Mouse (Mus musculus) c-Kit-positive CD71-positive TER-119-positive erythroid progenitor cells, embryonic 14.5 days (primary cell): ENCODE results near the gene Fbxo46.
"Not testable (repeated sequence)": the region's sequence is repeated elsewhere in the genome, so short reads cannot be mapped to it uniquely, and the experiment has no call there.

Experiments
- DNase-seq: peaks from one replicate; pipeline ENCODE4 v3.0.0-alpha.2; 2013; ENCODE audit warnings: low spot score

The Fbxo46 gene

DNA sequence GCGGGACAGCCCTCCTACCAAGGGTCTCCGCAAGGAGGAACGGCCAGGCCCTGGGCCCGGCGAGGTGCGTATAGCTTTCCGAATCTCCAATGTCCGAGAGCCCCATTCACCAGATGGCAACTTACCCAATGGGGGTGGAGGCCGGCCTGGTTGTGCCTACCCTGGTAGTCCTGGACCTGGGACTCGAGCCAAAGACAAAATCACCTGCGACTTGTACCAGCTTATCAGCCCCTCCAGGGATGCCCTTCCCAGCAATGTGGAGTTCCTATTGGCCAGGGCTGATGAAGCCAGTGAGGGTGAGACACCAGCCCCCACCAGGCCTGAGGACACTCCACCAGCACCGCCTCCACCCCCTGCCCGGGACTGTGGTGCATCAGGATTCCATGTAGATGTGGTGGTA is 16.5 kb downstream of the Fbxo46 start:
- no peak for DNase-seq

DNA sequence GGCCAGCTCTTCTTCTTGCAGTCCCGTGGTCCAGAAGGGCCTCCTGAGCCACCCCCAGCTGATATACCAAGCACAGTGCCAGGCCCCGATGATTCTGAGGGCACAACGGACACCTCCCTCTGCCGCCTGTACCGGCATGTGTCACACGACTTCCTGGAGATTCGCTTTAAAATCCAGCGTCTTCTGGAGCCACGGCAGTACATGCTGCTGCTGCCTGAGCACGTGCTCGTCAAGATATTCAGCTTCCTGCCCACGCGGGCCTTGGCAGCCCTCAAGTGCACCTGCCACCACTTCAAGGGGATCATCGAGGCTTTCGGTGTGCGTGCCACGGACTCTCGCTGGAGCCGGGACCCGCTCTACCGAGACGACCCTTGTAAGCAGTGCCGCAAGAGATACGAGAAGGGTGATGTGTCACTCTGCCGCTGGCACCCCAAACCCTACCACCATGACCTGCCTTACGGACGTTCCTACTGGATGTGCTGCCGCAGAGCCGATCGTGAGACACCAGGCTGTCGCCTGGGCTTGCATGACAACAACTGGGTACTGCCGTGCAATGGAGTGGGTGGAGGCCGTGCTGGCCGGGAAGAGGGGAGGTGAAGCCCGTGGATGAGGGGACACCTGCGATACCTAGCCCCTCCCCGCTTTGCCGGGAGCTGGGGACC is 17.1 kb downstream of the Fbxo46 start:
- DNase-seq, result no peak

DNA sequence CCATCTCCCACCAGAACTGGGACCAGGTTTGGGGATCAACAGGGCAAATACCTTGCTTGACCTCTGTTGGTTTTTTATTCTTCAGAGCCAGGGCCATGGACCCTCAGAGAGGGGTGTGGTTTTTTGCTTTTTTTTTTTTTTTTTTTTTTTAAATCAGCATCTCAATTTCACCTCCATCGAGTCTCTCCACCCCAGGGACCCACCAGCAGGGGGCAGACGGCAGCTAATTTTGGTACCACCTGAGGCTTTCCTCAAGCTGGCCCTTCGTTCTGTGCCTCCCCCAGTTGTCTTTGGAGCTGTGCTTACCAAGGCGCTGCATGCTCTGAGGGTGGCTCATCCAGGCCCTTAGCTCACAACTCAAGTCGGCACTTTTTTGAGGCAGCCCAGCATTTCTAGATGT is 17.7 kb downstream of the Fbxo46 start:
- no peak for DNase-seq

DNA sequence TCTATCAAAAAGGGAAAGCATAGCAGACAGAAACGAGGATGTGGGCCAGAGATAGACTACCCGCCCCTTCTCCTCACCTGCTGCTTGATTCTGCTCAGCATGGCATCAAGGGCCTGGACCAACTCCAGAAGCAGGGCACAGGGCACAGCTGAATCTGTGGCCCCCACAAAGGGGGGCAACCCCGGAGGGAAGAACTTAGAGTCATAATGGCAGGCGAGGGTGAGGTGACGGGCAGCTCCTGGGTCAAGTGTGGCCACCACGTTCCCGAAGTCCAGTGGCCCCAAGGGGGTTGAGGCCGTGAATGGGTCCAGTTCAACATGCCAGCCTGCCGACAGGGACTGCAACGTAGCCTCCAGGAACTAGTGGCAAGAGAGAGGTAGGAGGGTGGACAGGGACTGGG is 27.1 kb downstream of the Fbxo46 start:
- DNase-seq, result no peak

DNA sequence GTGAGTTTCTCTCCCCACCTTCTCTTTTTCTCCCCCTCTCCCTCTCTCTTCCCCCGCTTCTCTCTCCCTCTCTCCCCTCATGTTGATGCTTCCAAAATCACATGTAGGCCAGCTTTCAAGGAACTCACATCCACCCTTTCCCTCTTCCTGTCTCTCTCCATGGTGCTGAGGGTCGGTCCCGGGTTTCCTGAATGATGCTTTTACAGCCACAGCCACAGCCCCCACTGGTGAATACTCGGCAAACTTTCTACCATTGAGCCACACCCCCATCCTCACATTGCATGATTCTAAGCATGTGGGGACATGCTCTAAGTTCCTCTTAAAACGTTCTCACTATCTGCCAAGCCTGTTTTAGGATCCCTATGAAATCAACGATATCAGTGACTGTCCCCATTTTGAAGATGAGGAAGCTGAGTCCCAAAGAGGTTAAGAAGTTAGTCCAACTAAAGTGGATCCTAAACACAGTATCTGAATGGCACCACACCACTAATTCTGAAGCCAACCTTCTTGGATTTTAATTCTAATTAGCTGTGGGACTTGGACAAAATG is 27.9 kb downstream of the Fbxo46 start:
- no peak for DNase-seq

DNA sequence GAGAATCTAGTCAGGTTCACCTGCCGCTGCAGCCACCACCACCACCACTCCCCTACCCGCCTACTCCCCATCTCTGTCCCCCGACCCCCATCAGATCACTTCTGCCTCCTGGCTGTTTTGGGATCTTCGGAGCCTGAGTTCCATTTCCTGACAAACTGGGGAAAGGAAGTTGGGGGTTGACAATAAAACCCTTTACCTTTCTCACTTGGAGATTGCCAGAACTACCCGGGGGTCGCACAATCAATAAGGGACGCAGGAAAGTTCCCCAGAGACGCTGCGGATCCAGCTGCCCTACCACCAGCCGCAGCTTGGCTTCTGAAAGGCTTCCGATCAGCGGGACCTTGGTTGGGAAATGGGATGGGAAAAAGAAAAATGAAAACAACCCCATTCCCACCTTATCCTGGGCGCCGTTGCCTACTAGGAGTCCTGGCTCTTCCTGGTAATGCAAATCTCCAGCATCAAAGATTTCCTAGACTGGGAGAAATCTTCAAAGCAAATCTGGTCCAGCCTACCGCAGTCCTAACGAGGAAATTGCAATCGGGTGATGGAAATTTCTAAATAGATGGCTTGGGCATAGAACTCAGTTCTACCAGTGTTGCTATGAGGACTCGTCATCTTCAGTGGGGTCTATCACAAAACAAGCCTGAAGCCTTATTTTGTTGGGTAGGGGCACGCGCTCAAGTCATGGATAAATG is 28.7 kb downstream of the Fbxo46 start:
- DNase-seq, result no peak

DNA sequence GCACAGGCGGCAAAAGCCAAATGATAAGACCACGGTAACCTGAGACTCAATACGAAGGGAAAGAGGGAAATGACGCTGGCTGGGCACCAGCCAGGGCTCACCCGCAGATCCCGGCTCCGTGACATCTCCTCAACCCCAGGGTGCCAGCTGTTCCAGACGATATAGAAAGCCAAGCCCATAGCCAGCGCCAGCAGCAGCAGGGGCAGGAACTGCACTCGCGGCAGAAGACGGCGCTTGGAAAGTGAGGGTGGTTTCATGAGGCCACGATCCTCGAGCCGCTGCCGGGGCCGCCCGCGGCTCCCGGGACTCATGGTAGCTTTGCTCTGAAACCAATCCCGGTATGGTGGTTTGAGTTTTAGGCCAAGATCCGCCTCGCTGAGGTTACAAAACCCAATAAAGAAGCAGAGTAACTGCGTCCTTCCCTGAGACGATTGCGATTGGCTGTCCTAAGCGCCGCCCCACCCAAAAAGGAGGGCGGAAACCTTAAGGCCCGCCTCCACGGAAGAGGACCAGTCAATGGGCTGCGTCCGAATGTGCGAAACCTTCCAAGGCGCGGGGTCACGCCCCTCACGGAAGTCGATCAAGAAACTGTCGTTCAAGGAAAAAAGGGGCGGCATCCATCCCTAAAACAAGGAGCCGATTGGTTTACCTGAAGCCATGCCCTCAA is 29.3 kb downstream of the Fbxo46 start, which contains the start of gene Qpctl:
Qpctl (minus strand) TSS at position 417 of the 667 bp plus-strand sequence.
- DNase-seq, result peak; percentile 99

DNA sequence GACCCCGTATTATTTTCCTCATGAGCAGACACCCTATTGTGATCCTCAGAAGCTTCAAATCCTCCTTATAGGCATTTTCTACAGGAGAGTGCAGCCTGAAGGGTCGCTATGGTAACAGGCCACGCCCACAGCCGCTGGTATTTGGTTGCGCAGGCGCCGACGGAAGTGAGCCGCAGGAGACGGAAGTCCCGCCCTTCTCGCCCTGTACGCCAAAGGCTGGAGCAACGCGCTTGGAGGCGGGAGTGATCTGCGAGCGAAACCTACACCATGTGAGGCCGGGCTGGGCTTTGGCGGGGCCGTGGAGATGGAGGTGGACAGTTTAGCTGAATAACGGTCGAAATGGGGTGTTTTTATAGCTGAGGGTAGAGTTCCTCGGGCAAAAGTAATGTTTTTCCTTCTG is 30.0 kb downstream of the Fbxo46 start, which contains the start of gene Snrpd2:
Snrpd2 (plus strand) TSS at position 97 of the 400 bp plus-strand sequence.
- DNase-seq, result peak; percentile 96

DNA sequence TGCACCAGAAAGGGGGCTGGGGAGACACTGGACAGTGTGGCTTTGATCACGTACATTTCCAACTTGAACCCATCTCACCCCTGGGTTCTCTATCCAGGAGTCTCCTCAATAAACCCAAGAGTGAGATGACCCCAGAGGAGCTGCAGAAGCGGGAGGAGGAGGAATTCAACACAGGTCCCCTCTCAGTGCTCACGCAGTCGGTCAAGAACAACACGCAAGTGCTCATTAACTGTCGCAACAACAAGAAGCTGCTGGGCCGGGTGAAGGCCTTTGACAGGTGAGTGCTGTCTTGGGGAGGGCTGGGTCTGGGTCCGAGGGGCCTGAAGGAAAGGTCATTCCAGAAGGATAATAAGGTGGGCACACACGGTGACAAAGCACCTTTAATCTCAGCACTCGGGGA is 31.5 kb downstream of the Fbxo46 start:
- DNase-seq, result not testable (repeated sequence)

DNA sequence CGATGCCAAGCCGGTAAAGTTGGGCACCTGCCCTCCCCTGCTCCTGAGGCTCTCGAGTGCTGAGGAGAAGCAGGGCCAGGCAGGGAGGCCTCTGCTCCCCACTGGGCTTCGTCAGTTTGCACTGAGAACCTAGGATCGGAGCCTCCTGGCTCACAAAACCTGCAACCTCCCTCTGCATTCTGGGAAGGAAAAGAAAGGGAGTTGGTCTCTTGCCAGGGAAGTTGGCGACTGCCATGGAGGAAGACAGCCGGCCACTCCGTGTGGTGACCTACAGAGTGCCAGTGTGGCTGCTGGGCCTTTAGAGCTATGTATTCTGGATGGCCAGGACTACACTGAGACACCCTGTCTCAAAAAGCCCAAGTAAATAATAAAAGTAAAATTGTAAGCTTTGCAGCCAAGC is 35.1 kb downstream of the Fbxo46 start:
- DNase-seq, result no peak

DNA sequence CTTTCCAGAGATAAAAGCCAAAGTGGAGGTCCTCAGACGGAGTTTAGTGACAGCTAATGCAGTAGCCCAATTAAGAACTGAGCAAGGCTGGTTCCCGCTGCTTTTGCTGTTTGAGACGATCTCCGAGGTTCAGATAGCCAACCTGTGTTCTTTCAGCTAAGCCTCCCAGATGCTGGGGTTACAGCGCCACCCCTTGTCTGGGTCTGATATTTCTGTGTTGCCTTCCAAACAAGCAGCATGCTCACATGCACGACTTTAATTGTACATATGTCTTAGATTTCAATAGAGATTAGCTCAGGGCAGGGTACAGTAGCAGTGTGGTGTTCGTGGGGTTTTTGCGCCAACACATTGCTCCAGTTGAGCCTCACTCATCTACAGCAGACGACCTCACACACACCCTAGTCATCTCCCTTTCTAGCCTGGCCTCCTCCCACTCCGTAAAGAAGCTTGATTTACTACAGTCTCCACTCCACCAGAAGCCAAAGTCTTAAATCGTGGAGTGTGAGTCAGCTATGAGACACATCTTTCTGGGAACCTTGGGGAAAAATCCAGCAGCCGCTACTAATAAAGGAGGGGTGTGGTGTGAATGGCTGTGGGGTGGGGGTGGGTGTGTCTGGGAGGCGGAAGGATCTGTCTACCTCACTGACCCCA is 36.3 kb downstream of the Fbxo46 start:
- DNase-seq, result no peak

DNA sequence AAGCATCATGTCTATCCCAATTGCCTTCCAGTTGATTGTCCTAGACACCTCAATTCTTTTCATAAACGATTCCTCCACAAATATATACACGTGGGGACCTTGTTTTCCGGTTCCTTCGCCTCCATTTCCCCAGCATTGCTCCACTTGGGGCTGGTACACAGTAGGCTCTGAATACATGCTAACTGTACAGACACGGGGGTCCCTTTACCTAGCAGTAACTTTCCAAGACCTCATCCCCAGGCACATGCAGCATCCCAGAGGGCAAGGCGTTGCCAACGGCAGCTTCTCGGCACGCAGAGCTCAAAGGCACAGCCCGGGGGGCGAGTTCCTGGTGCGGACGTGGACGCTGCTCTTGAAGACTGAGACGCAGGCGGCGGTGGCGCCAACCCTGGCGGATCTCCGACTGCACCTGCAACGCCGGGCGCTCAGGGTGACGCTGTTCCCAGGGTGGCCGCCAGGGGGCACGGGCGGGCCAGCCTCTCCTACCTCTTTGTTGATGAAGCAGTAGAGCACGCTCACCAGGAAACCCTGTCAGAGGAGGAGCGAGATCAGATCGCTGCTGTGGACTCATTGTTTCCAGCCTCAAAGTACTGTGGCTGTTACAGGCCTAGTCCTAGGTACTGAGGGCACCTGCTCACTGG is 37.6 kb downstream of the Fbxo46 start:
- DNase-seq, result peak; percentile 77

DNA sequence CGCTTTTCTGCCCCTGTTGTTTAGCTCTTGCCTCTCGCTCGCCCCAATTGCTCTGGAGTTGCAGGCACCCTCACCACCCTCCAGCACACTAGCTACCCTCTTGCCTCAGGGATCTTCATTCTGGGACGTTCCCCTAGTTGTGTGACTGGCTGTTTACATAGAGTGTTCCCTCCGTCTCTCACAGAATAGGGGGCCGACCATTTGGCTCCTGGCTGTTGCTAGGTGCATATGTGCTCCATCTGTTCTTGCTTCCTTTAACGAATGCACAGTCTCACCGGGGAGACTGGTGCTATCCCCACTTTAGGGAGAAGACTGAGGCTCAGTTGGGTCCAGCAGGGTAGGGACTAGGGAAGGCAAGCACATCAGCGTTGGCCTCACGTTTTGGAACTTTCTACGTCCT is 38.9 kb downstream of the Fbxo46 start:
- no peak for DNase-seq

DNA sequence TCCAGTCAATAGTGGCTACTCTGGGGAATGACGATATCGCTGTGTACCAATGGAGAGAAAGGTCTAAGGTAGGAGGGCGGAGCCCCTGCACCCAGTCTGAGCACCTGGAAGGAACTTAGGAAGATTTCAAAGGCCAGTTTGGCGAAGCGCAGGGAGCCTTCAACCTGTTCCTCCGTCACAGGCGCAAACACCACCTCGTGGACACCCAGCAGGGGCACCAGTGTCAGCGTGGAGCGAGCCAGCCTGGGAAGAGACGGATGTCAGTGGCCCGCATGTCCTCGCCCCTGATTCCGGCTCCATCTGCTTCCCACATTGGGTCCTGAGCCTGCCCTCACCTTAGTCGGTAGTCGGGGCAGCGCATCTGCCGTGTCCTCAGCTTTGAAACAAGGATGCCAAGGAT is 39.8 kb downstream of the Fbxo46 start:
- no peak for DNase-seq

DNA sequence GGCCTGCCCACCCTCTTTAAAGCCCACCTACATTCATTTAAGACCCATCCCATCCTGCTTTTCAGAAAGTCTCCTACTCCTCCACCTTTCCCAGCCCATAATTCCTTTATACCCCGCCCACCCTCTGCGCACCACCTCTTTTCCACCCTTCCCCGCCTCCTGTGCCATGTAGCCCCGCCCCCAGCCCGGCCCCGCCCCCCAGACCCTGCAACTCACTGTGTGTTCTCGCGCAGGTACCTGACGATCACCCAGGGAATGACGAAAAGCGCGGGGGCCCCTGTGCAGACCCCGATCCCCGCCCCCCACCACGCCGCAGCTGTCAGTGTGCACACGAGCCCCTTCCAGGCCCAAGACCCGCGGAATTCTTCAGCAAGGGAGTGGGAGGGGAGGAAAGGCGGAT is 40.5 kb downstream of the Fbxo46 start:
- no peak for DNase-seq

DNA sequence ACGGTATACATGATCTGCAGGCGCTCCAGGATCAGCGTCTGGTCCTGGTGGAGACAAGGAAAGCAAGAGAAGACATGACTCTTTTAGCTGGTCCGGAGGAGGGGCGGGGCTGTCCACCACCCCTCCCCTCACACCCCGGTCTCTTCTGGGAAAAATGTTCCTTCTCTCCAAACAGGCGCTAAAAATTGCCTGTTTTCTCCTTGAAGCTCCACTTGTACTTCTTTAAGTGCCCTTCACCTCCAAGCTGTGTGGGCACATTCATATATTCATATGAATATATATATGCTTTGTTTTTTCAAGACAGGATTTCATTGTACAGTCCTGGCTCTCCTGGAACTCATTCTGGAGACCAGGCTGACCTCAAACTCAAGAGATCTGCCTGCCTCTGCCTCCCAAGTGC is 43.3 kb downstream of the Fbxo46 start:
- no peak for DNase-seq

DNA sequence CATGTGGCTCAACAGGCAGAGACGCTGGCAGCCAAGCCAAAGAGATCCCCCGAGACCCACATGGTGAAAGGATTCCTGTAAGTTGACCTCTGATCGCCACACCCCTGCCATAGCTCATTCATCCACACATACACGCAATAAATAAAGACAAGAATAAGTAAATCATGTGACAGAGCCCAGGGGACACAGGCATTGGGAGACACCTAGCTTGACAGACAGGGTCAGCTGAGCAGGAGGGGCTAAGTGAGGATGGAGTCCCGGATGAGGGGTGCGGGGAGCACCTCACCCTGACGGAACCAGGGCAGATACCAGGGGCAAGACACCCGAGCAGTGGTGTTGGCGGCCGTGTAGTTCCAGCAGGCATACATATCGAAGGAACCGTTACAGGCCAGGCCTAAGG is 44.1 kb downstream of the Fbxo46 start:
- DNase-seq, result no peak

DNA sequence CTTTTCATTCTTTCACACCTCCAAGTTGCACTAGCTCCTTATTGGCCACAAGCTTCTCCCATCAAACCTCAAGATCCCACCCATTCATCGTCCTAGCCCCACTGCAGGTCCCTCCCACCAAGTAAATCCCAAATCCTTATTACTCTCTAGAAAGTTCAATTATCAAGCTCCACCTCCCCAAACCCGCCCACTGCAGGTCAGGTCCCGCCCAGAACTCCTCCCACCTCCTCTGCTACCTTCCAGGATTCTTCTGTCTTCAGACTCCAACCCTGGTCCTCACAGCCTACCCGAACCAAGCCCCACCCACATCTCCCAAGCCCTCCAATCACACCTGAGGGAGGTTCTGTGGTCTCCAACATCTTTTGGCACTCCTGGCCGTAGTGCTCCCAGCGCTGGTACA is 44.5 kb downstream of the Fbxo46 start:
- DNase-seq, result no peak

DNA sequence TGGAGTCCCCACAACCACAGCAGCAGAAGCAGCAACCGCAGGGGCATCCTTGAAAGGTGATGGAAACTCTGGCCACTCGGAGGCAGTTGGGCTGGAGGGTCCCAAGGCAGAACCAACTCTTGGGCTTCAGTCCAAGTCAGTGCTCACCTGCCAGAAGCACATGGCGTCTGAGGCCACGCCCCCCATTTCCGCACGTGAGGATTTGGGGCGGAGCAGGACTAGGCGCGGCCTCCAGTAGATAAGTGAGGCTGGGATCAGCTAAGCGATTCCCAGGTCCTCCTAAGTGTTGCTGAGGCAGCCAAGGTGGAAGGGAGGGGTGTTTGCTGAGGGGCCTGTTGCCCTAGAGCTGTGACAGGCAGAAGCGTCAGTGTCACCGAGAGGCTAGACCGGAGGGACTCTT is 45.3 kb downstream of the Fbxo46 start:
- peak; percentile 69 for DNase-seq

DNA sequence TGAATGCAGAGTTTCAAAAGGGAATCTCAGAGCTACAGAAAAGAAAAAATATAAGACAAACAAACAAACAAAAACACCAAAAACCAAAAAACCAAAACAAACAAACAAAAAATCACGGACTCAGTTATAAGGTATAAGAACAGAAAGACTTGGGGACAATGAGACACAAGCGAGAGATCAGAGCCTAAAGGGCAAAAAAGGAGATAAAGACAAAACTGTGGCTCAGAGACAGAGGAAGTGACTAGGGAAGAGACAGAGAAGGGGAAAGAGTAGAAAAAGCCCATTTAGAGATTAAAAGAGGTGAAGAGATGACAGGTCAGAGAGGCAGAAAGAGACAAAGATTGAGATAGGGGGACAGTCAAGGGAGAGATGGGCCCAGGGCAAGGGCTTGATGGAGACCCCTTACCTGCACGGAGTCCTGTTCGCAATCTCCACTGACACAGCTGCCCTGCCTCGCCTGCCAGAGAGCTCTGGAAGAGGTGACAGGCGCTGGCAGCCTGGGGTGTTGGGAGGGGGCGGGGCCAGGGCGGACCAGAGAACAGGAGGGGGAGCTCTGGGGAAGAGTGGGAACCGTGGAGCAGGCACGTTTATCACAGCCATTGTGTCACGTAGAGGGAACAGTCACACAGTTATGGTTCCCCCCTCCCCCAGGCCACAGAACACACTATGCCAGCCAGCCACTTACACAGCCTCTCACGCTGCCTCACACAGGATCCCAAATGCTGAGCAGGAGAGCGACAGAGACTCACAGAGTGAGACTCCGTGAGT is 46.2 kb downstream of the Fbxo46 start, which contains the start of gene Gipr:
Gipr (minus strand) TSS at position 472 of the 768 bp plus-strand sequence.
- no peak for DNase-seq

DNA sequence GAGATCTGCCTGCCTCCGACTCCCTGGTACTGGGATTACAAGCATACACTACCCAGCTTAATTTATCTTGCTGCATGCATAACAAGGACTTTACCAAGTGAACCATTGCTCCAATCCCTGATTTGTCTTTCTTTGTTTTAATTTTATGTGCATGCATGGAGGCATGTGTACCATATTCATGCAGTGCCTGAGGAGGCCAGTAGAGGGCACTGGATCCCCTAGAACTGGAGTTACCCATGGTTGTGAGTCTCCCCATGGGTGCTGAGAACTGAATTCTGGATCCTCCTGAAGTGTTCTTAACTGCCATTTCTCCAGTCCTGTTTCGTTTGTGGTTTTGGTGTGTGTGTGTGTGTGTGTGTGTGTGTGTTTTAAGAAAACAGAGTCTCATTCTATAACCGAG is 47.3 kb downstream of the Fbxo46 start:
- no peak for DNase-seq
